Mouse (Mus musculus): ENCODE measurements around the gene Irf1. TPM values are rescaled to one million over a fixed set of nuclear protein-coding genes. Genes with fewer than 3 reads are reported as not detected.
A peak's percentile ranks its signal among the peaks of the same experiment; 100 is the strongest.

The Irf1 gene
- polyA plus RNA-seq (2015; fragmentation: Nextera tagmentation; extraction: Ambion mirVana), result 27.6 and 27.9 TPM in 2 replicates

GRCm38 (mm10) chr11:53769760-53770124 lies at the start of gene Irf1:
Gene Irf1, plus strand, starts transcription at chr11:53770014.
- H3K4me1 ChIP-seq, result peaks cover 12% of the 10 kb centered on the region; the same call in 1 of the 2 replicates
- WGBS, result under 1% methylated on average over 40 of the region's 40 CpGs
- peak within 1 kb of the TSS; percentile 73 for H3K9ac ChIP-seq
- no peaks in the 10 kb centered on the region for H3K36me3 ChIP-seq
- H3K4me3 ChIP-seq (replicated peaks), result peak within 1 kb of the TSS; percentile 92
- no peaks in the 10 kb centered on the region for H3K9me3 ChIP-seq
- H3K27me3 ChIP-seq (replicated peaks), result no peaks in the 10 kb centered on the region
- peak within 1 kb of the TSS; percentile 87 for H3K4me2 ChIP-seq
- ATAC-seq (ENCODE audit: insufficient read depth, low FRiP score, low read depth), result peak; percentile 92
- peak within 1 kb of the TSS; percentile 90 for H3K27ac ChIP-seq

- no peak for ATAC-seq (ENCODE audit: insufficient read depth, low FRiP score, low read depth)
- no peak within 1 kb of the TSS for H3K4me3 ChIP-seq (replicated peaks)
- H3K36me3 ChIP-seq, result no peaks in the 10 kb centered on the region
- H3K9me3 ChIP-seq, result no peaks in the 10 kb centered on the region
- WGBS, result 84% methylated on average over 6 of the region's 6 CpGs
- no peak within 1 kb of the TSS for H3K9ac ChIP-seq
- H3K27ac ChIP-seq, result no peak within 1 kb of the TSS
- H3K4me1 ChIP-seq, result no peaks in the 10 kb centered on the region
- H3K27me3 ChIP-seq (replicated peaks), result no peaks in the 10 kb centered on the region
- no peak within 1 kb of the TSS for H3K4me2 ChIP-seq
Measured at GRCm38 (mm10) chr11:53720715-53721114, 49.1 kb upstream of the Irf1 start, which contains the start of gene Il5. Gene Il5, plus strand, starts transcription at chr11:53720794.

GRCm38 (mm10) chr11:53731457-53731856 lies 38.4 kb upstream of the Irf1 start:
- 92% methylated on average over 7 of the region's 7 CpGs for WGBS
- H3K9me3 ChIP-seq, result no peaks in the 10 kb centered on the region
- H3K9ac ChIP-seq, result no peak overlapping the region
- no peak for ATAC-seq (ENCODE audit: insufficient read depth, low FRiP score, low read depth)
- H3K36me3 ChIP-seq, result no peaks in the 10 kb centered on the region
- H3K4me1 ChIP-seq, result no peaks in the 10 kb centered on the region
- H3K4me3 ChIP-seq (replicated peaks), result no peak overlapping the region
- H3K4me2 ChIP-seq, result no peak overlapping the region
- H3K27me3 ChIP-seq (replicated peaks), result no peaks in the 10 kb centered on the region
- H3K27ac ChIP-seq, result no peak overlapping the region

GRCm38 (mm10) chr11:53732244-53732643 lies 37.6 kb upstream of the Irf1 start:
- no peak overlapping the region for H3K9ac ChIP-seq
- 86% methylated on average over 8 of the region's 8 CpGs for WGBS
- ATAC-seq (ENCODE audit: insufficient read depth, low FRiP score, low read depth), result no peak

GRCm38 (mm10) chr11:53733824-53734223 lies 36.0 kb upstream of the Irf1 start:
- Histone ChIP-seq H3K27ac (no peak overlapping the region), H3K4me2 (no peak overlapping the region), H3K36me3 (no peaks in the 10 kb centered on the region), H3K9ac (no peak overlapping the region), H3K27me3 (replicated peaks) (no peaks in the 10 kb centered on the region), H3K4me1 (no peaks in the 10 kb centered on the region), H3K4me3 (replicated peaks) (no peak overlapping the region), H3K9me3 (no peaks in the 10 kb centered on the region)
- WGBS, result 85% methylated on average over 7 of the region's 7 CpGs
- no peak for ATAC-seq (ENCODE audit: insufficient read depth, low FRiP score, low read depth)

More at GRCm38 (mm10) chr11:53732244-53732643, 37.6 kb upstream of the Irf1 start:
- Histone ChIP-seq H3K4me3 (replicated peaks) (no peak overlapping the region), H3K27ac (no peak overlapping the region), H3K4me2 (no peak overlapping the region), H3K36me3 (no peaks in the 10 kb centered on the region), H3K27me3 (replicated peaks) (no peaks in the 10 kb centered on the region), H3K9me3 (no peaks in the 10 kb centered on the region), H3K4me1 (no peaks in the 10 kb centered on the region)

GRCm38 (mm10) chr11:53734431-53734830 lies 35.4 kb upstream of the Irf1 start:
- WGBS, result 88% methylated on average over 2 of the region's 2 CpGs
- no peaks in the 10 kb centered on the region for H3K9me3 ChIP-seq
- no peaks in the 10 kb centered on the region for H3K27me3 ChIP-seq (replicated peaks)
- H3K4me2 ChIP-seq, result no peak overlapping the region
- H3K4me3 ChIP-seq (replicated peaks), result no peak overlapping the region
- no peak overlapping the region for H3K27ac ChIP-seq
- no peaks in the 10 kb centered on the region for H3K36me3 ChIP-seq
- no peak overlapping the region for H3K9ac ChIP-seq
- H3K4me1 ChIP-seq, result no peaks in the 10 kb centered on the region
- ATAC-seq (ENCODE audit: insufficient read depth, low FRiP score, low read depth), result no peak

GRCm38 (mm10) chr11:53734970-53735681 lies 34.7 kb upstream of the Irf1 start:
- no peak overlapping the region for H3K4me2 ChIP-seq
- no peak overlapping the region for H3K27ac ChIP-seq
- no peak for ATAC-seq (ENCODE audit: insufficient read depth, low FRiP score, low read depth)
- 68% methylated on average over 18 of the region's 18 CpGs for WGBS
- no peaks in the 10 kb centered on the region for H3K36me3 ChIP-seq
- H3K9ac ChIP-seq, result no peak overlapping the region
- peak overlapping the region; percentile 18; the same call in 1 of the 2 replicates for H3K4me3 ChIP-seq (replicated peaks)
- no peaks in the 10 kb centered on the region for H3K9me3 ChIP-seq
- H3K27me3 ChIP-seq (replicated peaks), result no peaks in the 10 kb centered on the region
- H3K4me1 ChIP-seq, result no peaks in the 10 kb centered on the region

GRCm38 (mm10) chr11:53735682-53736245 lies 34.0 kb upstream of the Irf1 start:
- ATAC-seq (ENCODE audit: insufficient read depth, low FRiP score, low read depth), result peak; percentile 85
- WGBS, result 24% methylated on average over 17 of the region's 17 CpGs
- no peaks in the 10 kb centered on the region for H3K27me3 ChIP-seq (replicated peaks)
- peak overlapping the region; percentile 18 for H3K4me3 ChIP-seq (replicated peaks)
- peak overlapping the region; percentile 54 for H3K4me2 ChIP-seq
- no peak overlapping the region for H3K9ac ChIP-seq
- H3K27ac ChIP-seq, result no peak overlapping the region
- H3K9me3 ChIP-seq, result no peaks in the 10 kb centered on the region
- no peaks in the 10 kb centered on the region for H3K4me1 ChIP-seq
- H3K36me3 ChIP-seq, result no peaks in the 10 kb centered on the region

- Histone ChIP-seq H3K9ac (no peak overlapping the region), H3K4me3 (replicated peaks) (no peak overlapping the region), H3K27ac (no peak overlapping the region), H3K27me3 (replicated peaks) (no peaks in the 10 kb centered on the region), H3K4me2 (no peak overlapping the region), H3K36me3 (no peaks in the 10 kb centered on the region), H3K9me3 (no peaks in the 10 kb centered on the region), H3K4me1 (no peaks in the 10 kb centered on the region)
- peak; percentile 63; the same call in 1 of the 2 replicates for ATAC-seq (ENCODE audit: insufficient read depth, low FRiP score, low read depth)
- 50% methylated on average over 14 of the region's 14 CpGs for WGBS
Measured at GRCm38 (mm10) chr11:53736771-53737572, 32.8 kb upstream of the Irf1 start.

- no peaks in the 10 kb centered on the region for H3K4me1 ChIP-seq
- no peak overlapping the region for H3K4me3 ChIP-seq (replicated peaks)
- no peak overlapping the region for H3K4me2 ChIP-seq
- H3K36me3 ChIP-seq, result no peaks in the 10 kb centered on the region
- WGBS, result 41% methylated on average over 6 of the region's 6 CpGs
- no peak overlapping the region for H3K9ac ChIP-seq
- H3K27me3 ChIP-seq (replicated peaks), result no peaks in the 10 kb centered on the region
- no peak for ATAC-seq (ENCODE audit: insufficient read depth, low FRiP score, low read depth)
- H3K9me3 ChIP-seq, result no peaks in the 10 kb centered on the region
- no peak overlapping the region for H3K27ac ChIP-seq
Measured at GRCm38 (mm10) chr11:53737573-53737946, 32.3 kb upstream of the Irf1 start.

- Histone ChIP-seq H3K27ac (no peak overlapping the region), H3K9me3 (no peaks in the 10 kb centered on the region), H3K4me3 (replicated peaks) (no peak overlapping the region), H3K36me3 (no peaks in the 10 kb centered on the region), H3K27me3 (replicated peaks) (no peaks in the 10 kb centered on the region), H3K4me1 (no peaks in the 10 kb centered on the region), H3K4me2 (no peak overlapping the region), H3K9ac (no peak overlapping the region)
- ATAC-seq (ENCODE audit: insufficient read depth, low FRiP score, low read depth), result no peak
- WGBS, result 28% methylated on average over 5 of the region's 5 CpGs
Measured at GRCm38 (mm10) chr11:53742353-53742752, 27.5 kb upstream of the Irf1 start.

GRCm38 (mm10) chr11:53745260-53745659 lies 24.6 kb upstream of the Irf1 start:
- no peaks in the 10 kb centered on the region for H3K36me3 ChIP-seq
- no peak overlapping the region for H3K4me2 ChIP-seq
- no peak overlapping the region for H3K9ac ChIP-seq
- ATAC-seq (ENCODE audit: insufficient read depth, low FRiP score, low read depth), result no peak
- no peaks in the 10 kb centered on the region for H3K9me3 ChIP-seq
- H3K4me1 ChIP-seq, result no peaks in the 10 kb centered on the region
- H3K27me3 ChIP-seq (replicated peaks), result no peaks in the 10 kb centered on the region
- WGBS, result 84% methylated on average over 2 of the region's 2 CpGs
- no peak overlapping the region for H3K4me3 ChIP-seq (replicated peaks)
- no peak overlapping the region for H3K27ac ChIP-seq
